Mouse (Mus musculus): ENCODE results near the gene Rap1gap2. TPM values are rescaled to one million over a fixed set of nuclear protein-coding genes. Genes with fewer than 3 reads are reported as not detected.

Rap1gap2 gene
- total and polyA plus RNA-seq, 3 experiments: 55.4 to 79.8 (median 76.6) TPM

GRCm38 (mm10) chr11:74590691-74591090 lies 20.0 kb downstream of the Rap1gap2 start:
- in situ Hi-C loops (cut with MboI; ENCODE audit: low pct_ligation_motif_present, low pct_unique_long_range_greater_than_20kb, low sequenced_read_pairs): no loop called here
- H3K79me2 ChIP-seq (replicated peaks; ENCODE audit: control insufficient read depth, extremely low read depth, insufficient read depth, poor library complexity, severe bottlenecking): no peaks in the 10 kb centered on the region
- no peak overlapping the region for H3K4me2 ChIP-seq (ENCODE audit: insufficient read depth, low read depth, poor library complexity, severe bottlenecking)
- no peaks in the 10 kb centered on the region for H3K36me3 ChIP-seq (replicated peaks in 1 of 2; ENCODE audit: control insufficient read depth in 1 of 2, insufficient read depth in 1 of 2, low read length in 1 of 2)
- peaks cover 0 to 3% of the 10 kb centered on the region in 2 experiments; a peak in 1 of 4 replicates for H3K4me1 ChIP-seq (ENCODE audit: control insufficient read depth in 1 of 2, insufficient read depth in 2 of 2)
- TF ChIP-seq RCOR1 (conservative IDR thresholded peaks at IDR 0.05; ENCODE audit: low read depth, low read length) (no peak), SIN3A (IDR thresholded peaks at IDR 0.05; ENCODE audit: low read length) (no peak), E2F4 (IDR thresholded peaks at IDR 0.05; ENCODE audit: insufficient replicate concordance, low read depth, low read length) (no peak), CHD2 (IDR thresholded peaks at IDR 0.05; ENCODE audit: low read length) (no peak)
- no peak overlapping the region for H3K9ac ChIP-seq (ENCODE audit: insufficient read depth, low read depth)
- no peak for DNase-seq (ENCODE audit: extremely low read depth)
- peaks cover 72% of the 10 kb centered on the region for H3K27me3 ChIP-seq (replicated peaks)
- no peaks in the 10 kb centered on the region for H3K9me3 ChIP-seq (replicated peaks; ENCODE audit: low read length)
- dilution Hi-C loops (cut with MboI; ENCODE audit: extremely low pct_ligation_motif_present, extremely low pct_unique_long_range_greater_than_20kb, low sequenced_read_pairs): no loop called here
- no peak overlapping the region for H3K4me3 ChIP-seq (replicated peaks in 1 of 3; ENCODE audit: low read depth in 2 of 3, low read length in 2 of 3, poor library complexity in 1 of 3)
- no peak overlapping the region for H3K27ac ChIP-seq (ENCODE audit: insufficient read depth, low read depth)

GRCm38 (mm10) chr11:74590239-74590596 lies 20.5 kb downstream of the Rap1gap2 start:
- no peaks in the 10 kb centered on the region for H3K9me3 ChIP-seq (replicated peaks; ENCODE audit: low read length)
- no peaks in the 10 kb centered on the region for H3K79me2 ChIP-seq (replicated peaks; ENCODE audit: control insufficient read depth, extremely low read depth, insufficient read depth, poor library complexity, severe bottlenecking)
- H3K9ac ChIP-seq (ENCODE audit: insufficient read depth, low read depth): no peak overlapping the region
- H3K4me2 ChIP-seq (ENCODE audit: insufficient read depth, low read depth, poor library complexity, severe bottlenecking): no peak overlapping the region
- no peaks in the 10 kb centered on the region for H3K36me3 ChIP-seq (replicated peaks in 1 of 2; ENCODE audit: control insufficient read depth in 1 of 2, insufficient read depth in 1 of 2, low read length in 1 of 2)
- no peak overlapping the region for H3K4me3 ChIP-seq (replicated peaks in 1 of 3; ENCODE audit: low read depth in 2 of 3, low read length in 2 of 3, poor library complexity in 1 of 3)
- TF ChIP-seq RAD21 (IDR thresholded peaks at IDR 0.05; ENCODE audit: low read depth, low read length) (no peak), JUN (IDR thresholded peaks at IDR 0.05; ENCODE audit: insufficient read depth, low read depth, low read length) (no peak), MXI1 (IDR thresholded peaks at IDR 0.05; ENCODE audit: low read depth, low read length) (no peak), TCF12 (IDR thresholded peaks at IDR 0.05; ENCODE audit: low read depth, low read length) (no peak), GABPA (IDR thresholded peaks at IDR 0.05; ENCODE audit: insufficient replicate concordance, low read depth, low read length) (no peak), POLR2AphosphoS2 (IDR thresholded peaks at IDR 0.05; ENCODE audit: low read depth, low read length) (no peak), ZC3H11A (IDR thresholded peaks at IDR 0.05; ENCODE audit: low read depth, low read length) (no peak)
- peaks cover 77% of the 10 kb centered on the region for H3K27me3 ChIP-seq (replicated peaks)
- DNase-seq (ENCODE audit: extremely low read depth): no peak
- in situ Hi-C loops (cut with MboI; ENCODE audit: low pct_ligation_motif_present, low pct_unique_long_range_greater_than_20kb, low sequenced_read_pairs): no loop called here
- H3K27ac ChIP-seq (ENCODE audit: insufficient read depth, low read depth): no peak overlapping the region
- dilution Hi-C loops (cut with MboI; ENCODE audit: extremely low pct_ligation_motif_present, extremely low pct_unique_long_range_greater_than_20kb, low sequenced_read_pairs): no loop called here
- no peaks in the 10 kb centered on the region for H3K4me1 ChIP-seq (ENCODE audit: control insufficient read depth in 1 of 2, insufficient read depth in 2 of 2)

GRCm38 (mm10) chr11:74589401-74590238 lies 21.1 kb downstream of the Rap1gap2 start:
- no peak overlapping the region for H3K4me3 ChIP-seq (replicated peaks in 1 of 3; ENCODE audit: low read depth in 2 of 3, low read length in 2 of 3, poor library complexity in 1 of 3)
- no peak overlapping the region for H3K27ac ChIP-seq (ENCODE audit: insufficient read depth, low read depth)
- H3K4me2 ChIP-seq (ENCODE audit: insufficient read depth, low read depth, poor library complexity, severe bottlenecking): no peak overlapping the region
- DNase-seq (ENCODE audit: extremely low read depth): no peak
- dilution Hi-C loops (cut with MboI; ENCODE audit: extremely low pct_ligation_motif_present, extremely low pct_unique_long_range_greater_than_20kb, low sequenced_read_pairs) (no loop called here), in situ Hi-C loops (cut with MboI; ENCODE audit: low pct_ligation_motif_present, low pct_unique_long_range_greater_than_20kb, low sequenced_read_pairs) (no loop called here)
- H3K4me1 ChIP-seq (ENCODE audit: control insufficient read depth in 1 of 2, insufficient read depth in 2 of 2): no peaks in the 10 kb centered on the region
- TF ChIP-seq EP300 (IDR thresholded peaks at IDR 0.05; ENCODE audit: low read length): no peak
- no peak for TF ChIP-seq USF2 (conservative IDR thresholded peaks at IDR 0.05; ENCODE audit: low read depth, low read length)
- no peak for TF ChIP-seq ELF1 (IDR thresholded peaks at IDR 0.05; ENCODE audit: low read depth, low read length)
- no peak for TF ChIP-seq ZC3H11A (IDR thresholded peaks at IDR 0.05; ENCODE audit: low read depth, low read length)
- TF ChIP-seq NRF1 (IDR thresholded peaks at IDR 0.05; ENCODE audit: low read depth, low read length): no peak
- no peak for TF ChIP-seq TCF12 (IDR thresholded peaks at IDR 0.05; ENCODE audit: low read depth, low read length)
- no peak for TF ChIP-seq PAX5 (IDR thresholded peaks at IDR 0.05; ENCODE audit: low read length)
- TF ChIP-seq USF1 (IDR thresholded peaks at IDR 0.05; ENCODE audit: low read depth, low read length): no peak
- no peak for TF ChIP-seq BHLHE40 (IDR thresholded peaks at IDR 0.05; ENCODE audit: low read depth, low read length)
- TF ChIP-seq MAX (IDR thresholded peaks at IDR 0.05; ENCODE audit: low read length): no peak
- TF ChIP-seq UBTF (IDR thresholded peaks at IDR 0.05; ENCODE audit: low read depth, low read length): no peak
- no peak for TF ChIP-seq MXI1 (IDR thresholded peaks at IDR 0.05; ENCODE audit: low read depth, low read length)
- TF ChIP-seq RAD21 (IDR thresholded peaks at IDR 0.05; ENCODE audit: low read depth, low read length): no peak
- TF ChIP-seq JUN (IDR thresholded peaks at IDR 0.05; ENCODE audit: insufficient read depth, low read depth, low read length): no peak
- no peak for TF ChIP-seq E2F4 (IDR thresholded peaks at IDR 0.05; ENCODE audit: insufficient replicate concordance, low read depth, low read length)
- H3K9me3 ChIP-seq (replicated peaks; ENCODE audit: low read length): no peaks in the 10 kb centered on the region
- H3K79me2 ChIP-seq (replicated peaks; ENCODE audit: control insufficient read depth, extremely low read depth, insufficient read depth, poor library complexity, severe bottlenecking): no peaks in the 10 kb centered on the region
- H3K36me3 ChIP-seq (replicated peaks in 1 of 2; ENCODE audit: control insufficient read depth in 1 of 2, insufficient read depth in 1 of 2, low read length in 1 of 2): no peaks in the 10 kb centered on the region
- peaks cover 78% of the 10 kb centered on the region for H3K27me3 ChIP-seq (replicated peaks)
- no peak overlapping the region for H3K9ac ChIP-seq (ENCODE audit: insufficient read depth, low read depth)
